Mouse (Mus musculus): ENCODE results near the gene Pigg.
"Not testable (repeated sequence)": the region's sequence is repeated elsewhere in the genome, so short reads cannot be mapped to it uniquely, and the experiment has no call there.

The Pigg gene

DNA sequence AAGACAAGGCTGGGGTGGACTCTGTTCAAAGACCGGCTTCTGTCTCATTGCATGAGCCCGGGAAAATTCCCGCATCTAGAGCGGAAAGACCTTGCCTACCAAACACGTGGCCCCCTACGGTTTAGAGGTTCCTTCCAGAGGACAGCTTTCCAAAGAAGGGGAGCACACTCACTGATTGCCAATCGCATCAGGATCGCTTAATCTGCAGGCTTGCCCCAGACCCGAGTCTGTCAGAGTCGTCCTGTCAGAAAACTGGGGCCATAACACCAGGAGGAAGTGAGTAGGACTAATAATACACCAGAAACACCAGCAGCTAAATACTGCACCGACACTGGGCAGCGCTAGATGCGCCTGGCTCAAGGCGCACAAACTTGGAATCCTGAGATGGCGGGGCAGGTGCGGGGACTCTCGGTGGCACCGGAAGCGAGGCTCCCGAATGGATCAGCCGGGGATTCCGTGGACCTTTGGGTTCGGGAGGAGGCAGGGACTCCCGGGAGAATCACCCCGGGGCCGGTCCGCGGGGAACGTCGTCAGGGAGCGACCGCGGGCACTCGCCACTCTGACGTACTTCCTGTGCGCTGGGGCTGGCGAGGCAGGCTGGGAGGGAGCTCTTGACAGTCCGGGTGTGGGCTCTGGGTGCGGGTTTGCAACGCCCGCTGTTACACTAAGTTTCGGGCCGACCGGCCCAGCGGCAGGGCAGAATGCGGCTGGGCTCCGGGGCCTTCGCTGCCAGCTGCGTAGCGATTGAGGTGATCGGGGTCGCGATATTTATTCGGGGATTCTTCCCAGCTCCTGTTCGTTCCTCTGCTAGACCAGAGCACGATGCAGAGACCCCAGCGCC, at the start of gene Pigg:
Gene Pigg (plus strand): TSS at position 386 of the 841 bp plus-strand sequence.
- DNase-seq (ENCODE audit: low spot score): peak; percentile 92

DNA sequence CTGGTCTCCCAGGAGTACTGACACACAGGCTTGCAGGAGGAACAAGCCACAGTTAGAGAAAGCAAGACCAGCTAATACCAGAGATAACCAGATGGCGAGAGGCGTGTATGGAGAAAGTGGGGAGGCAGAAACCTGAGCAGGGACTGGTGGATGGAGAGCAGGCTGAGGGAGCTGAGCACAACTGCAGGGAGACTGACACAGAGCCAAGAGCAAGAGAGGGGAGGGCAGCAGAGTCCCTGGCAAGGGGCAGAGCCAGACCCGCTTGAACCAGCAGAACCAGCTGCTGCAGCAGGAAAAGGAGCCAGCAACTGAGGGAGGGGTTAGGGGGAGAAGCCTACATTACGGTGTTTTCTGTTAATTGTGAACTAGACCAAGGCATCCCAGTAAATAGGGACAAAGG, 49.7 kb upstream of the Pigg start:
- no peak for DNase-seq (ENCODE audit: low spot score)

DNA sequence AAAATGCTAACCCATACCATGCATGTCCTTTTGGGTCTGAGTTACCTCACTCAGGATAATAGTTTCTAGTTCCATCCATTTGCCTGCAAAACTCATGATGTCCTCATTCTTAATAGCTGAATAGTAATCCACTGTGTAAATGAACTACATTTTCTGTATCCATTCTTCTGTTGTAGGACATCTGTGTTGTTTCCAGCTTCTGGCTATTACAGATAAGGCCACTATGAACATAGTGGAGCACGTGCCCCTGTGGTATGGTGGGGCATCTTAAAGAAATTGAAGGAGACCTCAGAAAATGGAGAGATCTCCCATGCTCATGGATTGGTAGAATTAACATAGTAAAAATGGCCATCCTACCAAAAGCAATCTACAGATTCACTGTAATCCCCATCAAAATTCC, 48.6 kb upstream of the Pigg start:
- DNase-seq (ENCODE audit: low spot score): not testable (repeated sequence)

DNA sequence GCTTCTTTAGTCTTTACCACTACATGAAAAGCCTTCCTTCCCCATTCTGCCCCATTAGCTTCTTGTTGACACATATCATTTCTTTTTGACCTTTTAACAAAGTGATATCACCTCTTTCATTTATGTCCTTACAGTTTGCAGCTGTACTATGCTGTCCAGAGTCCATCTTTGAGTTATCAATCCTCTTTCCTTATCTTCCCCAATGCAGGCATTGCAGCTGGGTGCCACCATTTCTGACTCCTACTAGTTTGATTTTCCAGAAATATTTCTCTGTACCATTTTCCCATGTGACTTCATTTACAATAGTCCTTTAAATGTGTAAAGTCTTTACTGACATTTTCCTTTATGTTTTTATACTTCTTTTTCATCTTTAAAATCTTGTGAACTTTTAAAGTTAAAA, 45.4 kb upstream of the Pigg start:
- DNase-seq (ENCODE audit: low spot score): no peak

DNA sequence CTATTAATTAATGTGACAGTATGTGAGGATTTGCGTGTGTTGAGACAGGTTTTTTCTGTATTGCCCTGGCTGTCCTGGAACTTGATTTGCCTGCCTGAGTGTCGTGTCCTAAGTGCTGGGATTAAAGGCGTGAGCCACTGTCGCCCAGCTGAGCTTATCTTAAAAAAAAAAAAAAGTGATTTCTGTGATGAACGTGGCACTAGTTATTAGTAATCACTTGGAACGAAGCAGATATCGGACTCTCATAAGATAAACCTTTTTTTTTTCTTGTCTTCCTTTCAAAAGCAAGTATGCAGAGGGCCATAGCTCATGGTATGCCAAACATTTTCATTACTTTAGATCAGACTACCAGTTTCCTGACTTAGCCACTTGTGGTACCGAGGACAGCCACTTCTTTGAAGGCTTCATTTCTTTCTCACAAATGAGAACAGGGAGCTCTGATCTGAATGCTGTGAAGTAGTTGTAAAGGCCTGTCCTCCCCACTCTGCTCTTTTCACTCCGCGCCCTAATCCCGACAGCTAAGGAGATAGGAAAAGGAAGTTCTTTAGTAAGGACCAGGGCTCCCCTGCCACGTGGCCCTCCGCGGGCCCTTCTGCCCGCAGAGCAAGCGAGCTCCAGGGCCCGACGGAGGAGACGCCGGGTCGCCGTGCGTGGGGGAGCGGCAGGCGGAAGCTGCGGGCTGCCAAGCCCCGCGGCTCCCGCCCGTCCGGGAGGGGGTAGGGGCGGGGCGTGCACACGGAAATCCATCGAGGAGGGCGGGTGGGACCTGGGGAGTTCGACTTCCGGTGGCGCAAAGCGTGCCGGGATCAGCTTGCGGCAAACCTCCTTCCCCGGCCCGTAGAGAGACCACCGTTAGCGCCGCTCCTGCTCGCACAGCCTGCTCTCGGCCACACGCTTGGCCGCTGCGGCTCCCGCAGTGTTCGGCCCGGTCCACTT, 44.0 kb upstream of the Pigg start, which contains the start of gene Dr1:
Gene Dr1 (plus strand): TSS at position 771 of the 936 bp plus-strand sequence.
- DNase-seq (ENCODE audit: low spot score): peak; percentile 80

DNA sequence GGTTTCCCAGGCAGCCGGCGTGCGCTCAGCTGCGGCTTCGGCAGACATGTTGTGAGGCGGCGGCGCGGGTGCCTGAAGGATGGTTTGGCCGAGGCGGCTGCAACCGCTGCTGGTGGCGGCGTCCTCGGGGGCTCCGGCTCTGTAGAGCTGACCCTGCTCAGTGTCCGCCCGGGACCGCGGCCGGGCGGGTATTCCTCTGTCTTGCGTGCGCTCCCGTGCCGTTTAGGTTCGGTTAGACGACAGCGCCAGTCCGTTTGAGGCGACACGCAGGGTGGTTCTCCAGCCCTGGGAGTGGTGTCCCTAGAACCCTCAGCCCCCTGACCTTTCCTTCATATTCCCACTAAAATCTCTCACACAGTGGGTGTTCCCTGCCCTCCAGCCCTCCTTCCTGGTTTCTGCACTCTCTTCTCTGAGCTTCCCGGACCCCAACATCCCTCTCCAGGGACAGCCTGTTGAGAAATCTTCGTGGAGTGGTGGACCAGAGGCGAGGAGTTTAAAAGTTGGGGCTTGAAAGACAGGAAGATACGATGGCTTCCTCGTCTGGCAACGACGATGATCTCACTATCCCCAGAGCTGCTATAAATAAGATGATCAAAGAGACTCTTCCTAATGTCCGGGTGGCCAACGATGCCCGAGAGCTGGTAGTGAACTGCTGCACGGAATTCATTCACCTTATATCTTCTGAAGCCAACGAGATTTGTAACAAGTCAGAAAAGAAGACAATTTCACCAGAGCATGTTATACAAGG, 43.2 kb upstream of the Pigg start:
- peak; percentile 8 for DNase-seq (ENCODE audit: low spot score)

DNA sequence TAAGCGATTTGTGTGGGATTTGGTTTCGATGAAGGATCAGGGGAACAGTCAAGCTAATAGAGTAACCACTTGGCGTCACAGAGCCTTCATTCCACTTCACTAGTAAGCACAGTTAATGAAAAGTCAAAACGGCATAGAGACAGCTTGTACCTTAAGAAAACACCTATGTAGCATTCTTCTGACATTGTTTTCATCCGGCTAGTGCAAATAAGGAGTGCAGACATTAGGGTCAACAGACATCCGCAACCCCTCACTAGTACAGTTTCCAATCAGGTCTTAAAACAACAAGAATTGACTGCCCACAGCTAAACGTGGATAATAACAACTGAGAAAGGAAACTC, 42.6 kb upstream of the Pigg start:
- no peak for DNase-seq (ENCODE audit: low spot score)

DNA sequence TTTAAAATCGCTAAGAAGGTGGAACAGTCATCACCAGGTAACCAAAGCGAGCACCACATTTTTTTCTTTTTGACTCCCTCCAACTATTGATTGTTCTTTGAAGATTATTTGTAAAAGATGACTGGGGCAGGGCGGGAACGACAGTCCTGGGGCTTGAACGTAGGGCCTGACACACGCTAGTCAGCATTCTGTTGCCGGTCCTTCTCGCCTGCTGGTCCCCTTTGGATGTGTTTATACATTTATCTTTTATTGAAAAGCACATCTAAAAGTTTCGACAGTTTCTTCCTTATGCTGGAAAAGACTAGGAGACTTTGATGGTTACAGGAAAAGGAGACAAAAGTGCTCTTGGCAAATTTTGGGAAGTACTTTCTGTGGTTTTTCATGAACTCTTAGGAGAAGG, 42.0 kb upstream of the Pigg start:
- DNase-seq (ENCODE audit: low spot score): no peak

DNA sequence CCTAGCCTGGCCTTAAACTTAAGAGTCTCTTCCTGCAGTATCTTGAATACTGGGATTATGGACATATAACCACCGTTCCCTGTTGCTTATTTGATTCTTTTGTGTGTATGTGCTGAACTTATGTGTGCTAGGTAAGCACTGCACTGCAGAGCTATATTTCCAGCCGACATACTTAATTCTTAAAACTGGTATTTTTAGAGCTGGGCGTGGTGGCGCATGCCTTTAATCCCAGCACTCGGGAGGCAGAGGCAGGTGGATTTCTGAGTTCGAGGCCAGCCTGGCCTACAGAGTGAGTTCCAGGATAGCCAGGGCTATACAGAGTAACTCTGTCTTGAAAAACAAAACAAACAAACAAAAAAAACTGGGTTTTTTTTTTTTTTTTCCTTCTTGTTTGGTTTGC, 41.1 kb upstream of the Pigg start:
- DNase-seq (ENCODE audit: low spot score): not testable (repeated sequence)

DNA sequence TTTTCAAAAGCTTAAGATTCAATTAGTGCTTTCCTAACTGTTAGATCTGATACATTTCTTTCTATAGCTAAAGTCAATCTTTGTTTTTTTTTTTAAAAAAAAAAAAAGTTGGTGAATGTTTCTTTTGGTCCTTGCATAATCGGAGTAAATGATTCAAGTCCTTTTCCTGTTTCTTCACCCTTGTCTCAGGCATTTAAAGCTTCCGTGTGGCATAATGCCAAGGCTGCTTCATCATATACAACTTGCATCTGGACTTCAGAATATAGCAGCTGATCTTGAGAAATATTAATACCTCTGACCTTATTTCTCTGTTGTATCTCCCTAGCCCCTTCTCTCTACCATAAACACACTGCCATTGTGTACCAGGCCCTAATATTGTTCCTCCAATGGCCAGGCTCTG, 25.5 kb upstream of the Pigg start:
- no peak for DNase-seq (ENCODE audit: low spot score)

DNA sequence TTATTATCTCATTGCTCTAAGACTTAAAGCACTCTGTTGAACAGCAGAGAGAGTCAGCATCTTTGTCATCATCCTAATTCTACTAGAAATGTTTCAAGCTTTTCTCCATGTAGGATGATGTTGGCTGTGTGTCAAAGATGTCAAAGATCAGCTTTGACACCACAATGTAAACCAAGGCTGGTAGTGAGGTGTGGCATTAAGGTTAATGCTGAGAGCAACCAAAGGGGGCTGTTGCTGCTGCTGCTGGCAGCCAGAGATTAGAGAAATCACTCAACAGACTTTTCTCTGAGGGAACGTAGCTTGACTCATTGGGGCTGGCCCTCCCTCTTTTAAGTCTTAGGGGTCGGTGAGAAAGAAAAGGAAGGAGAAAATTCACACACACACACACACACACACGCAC, 10.8 kb upstream of the Pigg start:
- no peak for DNase-seq (ENCODE audit: low spot score)

DNA sequence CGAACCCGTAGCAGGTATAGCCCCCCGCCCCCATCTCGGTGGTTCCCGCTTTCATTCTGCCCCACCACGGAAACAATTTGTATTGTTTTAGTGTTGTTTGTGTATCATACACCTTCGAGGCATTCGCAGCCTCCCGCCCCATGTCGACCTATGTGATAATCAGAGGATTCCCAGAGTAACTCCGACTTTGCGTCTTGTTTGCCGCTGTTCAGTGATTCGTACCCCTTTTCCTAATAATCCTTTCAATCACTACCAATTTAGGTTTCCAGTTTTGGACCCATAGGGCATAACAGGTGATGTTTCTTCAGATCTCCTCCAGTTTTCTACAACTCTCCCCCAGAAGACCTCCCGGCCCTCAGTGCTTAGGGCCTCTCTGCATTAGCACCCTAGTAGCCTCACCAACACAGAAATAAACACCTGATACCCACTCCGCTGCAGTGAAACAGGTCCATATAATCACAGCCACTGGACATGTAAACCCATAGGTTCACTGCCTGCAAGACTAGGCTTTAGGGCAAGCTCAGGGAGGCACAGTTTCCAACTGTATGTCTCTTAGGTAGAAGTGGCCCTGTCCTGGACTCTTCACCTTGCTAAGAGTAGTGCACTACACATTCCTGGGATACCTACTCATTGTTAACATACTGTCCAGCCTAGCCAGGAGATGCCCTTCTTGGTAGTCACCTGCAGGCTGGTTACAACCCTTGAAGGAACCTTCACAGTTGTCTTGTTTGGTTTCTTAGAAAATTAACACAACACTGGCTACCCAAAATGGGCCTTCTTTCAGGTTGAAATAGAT, 854 bp downstream of the Pigg start:
- DNase-seq (ENCODE audit: low spot score): no peak

DNA sequence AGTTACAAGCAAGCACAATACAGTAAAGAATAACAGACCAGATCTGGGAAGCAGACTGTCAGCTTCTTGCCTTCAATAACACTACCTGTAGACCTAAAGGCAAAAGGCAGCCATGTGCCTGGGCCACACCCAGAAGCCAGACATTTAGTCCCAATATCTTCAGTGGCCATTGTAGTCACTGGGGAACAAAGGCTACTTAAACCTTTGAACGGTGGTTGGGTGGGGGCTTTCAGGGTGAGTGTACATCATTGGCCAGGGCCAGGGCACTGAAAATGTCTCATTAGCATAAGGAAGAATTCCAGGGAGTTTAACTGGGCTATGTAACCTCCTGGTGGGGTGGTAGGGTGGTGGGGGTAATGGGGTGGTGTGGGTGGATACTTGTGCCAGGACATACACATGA, 18.6 kb downstream of the Pigg start:
- DNase-seq (ENCODE audit: low spot score): no peak

DNA sequence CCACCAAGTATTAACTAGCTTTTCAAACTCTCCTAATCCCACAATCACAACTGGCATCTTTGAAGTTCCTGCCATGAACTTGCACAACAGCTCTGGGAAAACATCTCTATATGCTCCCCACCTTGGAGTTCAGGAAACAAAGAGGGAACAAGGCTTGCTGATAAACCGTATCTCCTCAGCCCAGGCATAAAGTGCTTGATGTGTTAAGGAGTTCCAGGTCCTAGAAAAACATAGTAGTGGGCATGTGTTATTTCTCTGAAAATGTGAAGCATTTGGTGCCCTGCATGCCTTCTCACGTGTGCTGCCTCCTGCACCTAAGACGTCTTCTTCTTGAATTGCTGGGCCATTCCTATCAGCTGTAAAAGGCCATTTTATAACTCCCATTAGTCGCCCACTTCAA, 25.0 kb downstream of the Pigg start:
- DNase-seq (ENCODE audit: low spot score): no peak

DNA sequence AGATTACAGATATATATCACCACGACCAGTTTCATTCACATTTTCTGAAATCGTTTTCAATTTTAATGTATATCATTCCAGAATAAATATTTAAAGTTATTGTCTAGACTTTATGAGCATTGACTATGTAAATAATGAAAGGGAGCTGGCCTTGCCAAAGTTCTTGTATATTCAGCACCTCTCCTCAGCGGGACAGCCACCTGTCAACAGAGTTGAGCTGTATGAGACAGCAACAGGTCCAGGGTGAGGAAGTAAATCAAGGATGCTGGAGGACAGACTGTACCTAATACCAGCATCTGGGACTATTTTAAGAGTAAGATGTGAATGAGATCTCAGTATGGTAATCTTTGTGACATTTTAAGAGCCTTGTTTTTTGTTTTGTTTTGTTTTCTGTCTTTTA, 25.6 kb downstream of the Pigg start:
- no peak for DNase-seq (ENCODE audit: low spot score)

DNA sequence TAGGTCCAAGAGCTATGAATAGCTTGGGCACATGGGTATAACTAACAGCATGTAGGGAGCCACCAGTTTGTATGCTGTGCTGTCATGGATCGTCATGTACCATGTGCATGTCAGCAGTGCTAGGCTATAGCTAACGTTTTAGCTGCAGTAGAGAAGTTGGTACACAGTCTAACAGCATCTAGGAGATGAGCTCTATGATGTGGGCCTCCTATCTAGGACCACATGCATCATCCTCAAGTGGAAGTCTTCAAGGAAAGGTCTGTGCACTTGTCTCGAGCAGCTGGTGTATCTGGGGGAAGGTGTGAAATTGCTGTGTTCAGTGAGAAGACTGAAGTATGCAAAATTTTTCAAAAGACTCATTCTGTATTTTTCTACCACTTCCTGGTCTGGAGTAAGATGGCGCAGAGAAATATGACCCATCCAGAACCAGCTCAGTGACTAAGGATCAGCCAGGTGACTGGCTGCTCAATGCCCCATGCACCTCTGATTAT, 31.3 kb downstream of the Pigg start:
- no peak for DNase-seq (ENCODE audit: low spot score)

DNA sequence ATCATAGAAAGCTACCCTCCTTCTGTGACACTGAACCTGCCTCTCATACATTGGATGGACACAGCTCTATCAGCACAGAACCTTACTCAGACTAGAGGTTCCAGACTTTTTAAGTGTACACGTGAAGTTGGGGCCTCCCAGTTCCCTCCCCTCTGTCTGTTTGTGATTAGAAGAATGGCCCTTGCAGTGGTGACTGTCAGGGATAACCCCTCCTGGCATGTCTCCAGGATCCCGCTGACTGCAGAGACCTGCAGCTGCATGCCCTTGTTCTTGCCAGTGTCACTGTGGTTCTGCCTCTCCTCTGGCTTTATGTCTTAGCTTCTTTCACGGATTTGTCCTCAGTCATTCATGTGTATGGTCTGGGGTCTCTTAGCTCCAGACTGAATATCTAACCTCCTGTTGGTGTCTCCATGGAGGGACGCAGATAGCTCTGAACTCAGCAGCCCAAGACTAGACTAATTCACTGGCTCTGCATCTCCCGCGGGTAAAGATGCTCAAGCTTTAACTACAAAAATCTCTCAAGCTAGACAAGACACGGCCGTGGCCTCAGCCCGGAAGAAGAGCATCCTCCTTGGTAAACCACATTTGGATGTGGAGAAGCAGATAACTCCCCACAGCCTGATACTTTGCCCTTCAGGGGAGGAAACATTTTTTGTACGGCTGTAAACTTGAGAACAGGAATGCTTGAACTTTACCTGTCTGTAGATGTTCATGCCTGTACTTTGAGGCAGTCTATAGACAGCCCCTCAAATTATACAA, 33.1 kb downstream of the Pigg start:
- no peak for DNase-seq (ENCODE audit: low spot score)

DNA sequence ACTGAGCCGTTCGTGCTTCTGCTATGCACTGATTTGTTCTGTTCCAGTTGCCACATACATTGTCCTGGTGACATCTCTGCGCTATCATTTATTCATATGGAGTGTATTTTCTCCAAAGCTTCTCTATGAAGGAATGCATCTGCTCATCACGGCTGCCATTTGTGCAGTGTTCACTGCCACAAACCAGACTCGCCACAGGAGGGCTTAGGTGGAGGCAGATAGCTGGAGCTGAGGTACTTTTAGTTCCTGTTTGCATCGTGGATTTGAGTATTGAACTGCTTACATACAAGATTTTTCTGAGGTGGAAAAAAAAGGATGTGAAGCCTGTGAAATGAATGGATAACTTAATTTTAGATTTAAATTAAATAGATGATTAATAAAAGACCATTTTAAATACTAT, 35.4 kb downstream of the Pigg start:
- DNase-seq (ENCODE audit: low spot score): no peak

DNA sequence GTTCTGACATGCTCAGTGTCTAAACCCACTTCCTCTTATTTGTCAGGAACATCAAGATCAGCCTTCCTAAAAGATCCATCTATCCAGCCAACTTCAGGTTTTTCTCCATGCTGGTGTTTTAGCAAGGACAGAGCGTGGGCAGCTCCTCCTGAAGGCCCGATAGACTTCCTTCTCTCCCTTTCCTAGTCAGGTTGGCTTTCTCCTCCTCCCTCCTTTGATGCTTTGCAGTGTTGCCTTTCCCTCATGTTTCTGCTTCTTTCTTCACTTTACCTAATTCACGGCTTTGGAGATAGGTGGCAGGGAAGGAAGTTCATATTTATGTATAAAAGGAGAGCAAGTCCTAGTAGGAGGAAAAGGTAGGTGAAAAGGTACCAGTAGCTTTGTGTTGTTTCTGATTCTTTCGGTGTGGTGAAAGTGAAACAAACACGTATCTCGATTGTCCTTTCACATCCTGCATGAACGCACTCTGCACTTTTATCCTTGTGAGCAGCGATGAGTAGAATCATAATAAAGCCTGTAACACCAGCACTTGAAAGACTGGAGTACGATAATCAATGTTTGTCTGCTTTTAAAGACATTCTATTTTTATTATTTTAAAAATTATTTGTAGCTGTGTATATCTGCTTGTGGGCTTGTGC, 37.2 kb downstream of the Pigg start:
- DNase-seq (ENCODE audit: low spot score): no peak

DNA sequence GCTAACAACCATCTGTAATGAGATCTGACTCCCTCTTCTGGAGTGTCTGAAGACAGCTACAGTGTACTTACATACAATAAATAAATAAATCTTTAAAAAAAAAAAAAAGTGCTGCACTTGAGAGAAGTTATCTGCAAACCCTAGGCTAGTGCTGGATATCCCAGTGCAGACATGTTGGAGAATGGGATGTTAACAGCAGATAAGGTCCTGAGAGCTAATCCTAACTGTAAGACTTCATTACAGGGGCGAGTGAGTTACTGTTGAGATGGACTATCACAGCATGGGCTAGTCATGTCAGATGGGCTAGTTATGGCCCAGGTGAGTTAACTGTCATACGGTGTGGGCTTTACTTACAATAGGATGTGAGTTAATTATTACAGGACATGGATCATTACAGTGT, 41.6 kb downstream of the Pigg start:
- DNase-seq (ENCODE audit: low spot score): no peak

Data from urinary bladder, postnatal 25 days (tissue).